Mouse (Mus musculus) olfactory bulb, adult 2 months (tissue): ENCODE data around the gene Crebrf.

ENCODE experiments used
- CTCF ChIP-seq: fragments of 200-500 bp; IDR thresholded peaks from 2 replicates; pipeline ENCODE4 v1.5.1; 2012; ENCODE audit warnings: low read depth, mild to moderate bottlenecking, low read length, moderate library complexity; ENCODE audit not compliant: insufficient read depth
- POLR2A ChIP-seq: fragments of 200-500 bp; IDR thresholded peaks from 2 replicates; pipeline ENCODE4 v1.6.1; 2012; ENCODE audit warnings: mild to moderate bottlenecking, low read depth, low read length, moderate library complexity; ENCODE audit not compliant: insufficient read depth

DNA sequence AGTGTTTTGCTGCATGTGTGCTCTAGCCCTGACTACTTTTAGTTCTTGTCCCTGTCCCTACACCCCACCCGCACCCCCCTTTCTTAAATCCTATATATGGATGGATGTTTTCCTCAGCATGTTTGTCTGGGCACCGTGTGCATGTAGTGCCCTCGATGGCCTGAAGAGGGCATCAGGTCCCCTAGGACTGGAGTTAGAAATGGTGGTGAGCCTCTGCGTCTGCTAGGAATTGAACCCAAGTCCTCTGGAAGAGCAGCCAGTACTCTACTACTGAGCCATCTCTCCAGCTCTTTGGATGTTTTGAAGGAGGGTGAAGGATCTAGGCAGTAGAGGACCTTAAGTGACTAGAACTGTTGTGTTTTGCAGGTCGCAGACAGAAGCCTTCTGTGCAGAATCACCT is 16.6 kb upstream of the Crebrf start:
- TF ChIP-seq POLR2A (no peak), CTCF (no peak)
